Mouse (Mus musculus) lung, postnatal 0 days (tissue): Measurements from ENCODE around the gene Zbtb14.

Source experiments
- CTCF ChIP-seq: IDR thresholded peaks from 2 replicates; pipeline ENCODE4 v1.5.1; 2016; ENCODE audit warnings: antibody characterized with exemption, mild to moderate bottlenecking
- EP300 ChIP-seq: IDR thresholded peaks from 2 replicates; pipeline ENCODE4 v1.6.1; 2016; ENCODE audit warnings: antibody characterized with exemption, mild to moderate bottlenecking, control low read depth

DNA sequence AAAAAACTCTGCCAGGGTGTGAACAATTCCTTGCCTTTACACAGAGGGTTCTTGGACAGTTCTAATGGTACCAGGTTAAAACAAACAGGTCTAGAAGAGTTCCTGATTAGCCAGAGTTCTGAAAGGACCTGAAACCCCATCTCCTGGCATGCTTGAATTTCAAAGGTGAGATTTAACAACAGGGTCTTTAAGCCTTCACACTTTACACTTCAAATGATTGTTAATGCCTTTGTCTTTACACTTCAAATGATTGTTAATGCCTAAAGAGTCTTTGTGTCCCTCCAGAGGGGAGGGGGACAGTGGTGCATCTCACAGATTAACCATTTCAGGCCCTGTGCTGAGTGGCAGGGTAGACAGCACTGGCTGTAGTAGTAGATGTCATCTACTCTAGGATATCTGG is 15.2 kb downstream of the Zbtb14 start:
- TF ChIP-seq EP300, result no peak
- no peak for TF ChIP-seq CTCF
